Mouse (Mus musculus) thymus, postnatal 14 days (tissue): ENCODE measurements around the gene Nfic.
A peak's percentile ranks its signal among the peaks of the same experiment; 100 is the strongest.

Experiments used
- DNase-seq: peaks from one replicate; pipeline ENCODE4 v3.0.0; 2021

Gene Nfic

DNA sequence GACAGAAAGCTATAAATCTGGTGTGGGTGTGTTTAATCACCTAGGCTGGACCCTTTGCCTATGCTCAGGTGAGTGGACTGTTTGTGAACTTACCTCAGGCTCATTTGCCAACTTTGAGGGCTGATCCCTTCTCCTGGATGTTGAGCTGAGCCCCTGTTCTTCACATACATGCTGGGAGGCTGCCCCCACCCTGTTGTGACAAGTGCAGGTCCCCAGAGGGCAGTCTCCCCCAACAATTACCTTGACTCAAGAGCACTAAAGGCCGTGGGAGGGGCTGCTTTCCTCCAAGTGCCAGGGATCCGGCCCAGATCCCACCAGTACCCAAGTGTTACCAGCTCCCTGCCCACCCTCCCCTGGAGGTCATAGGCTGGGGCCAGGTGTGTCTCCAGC, 29.6 kb upstream of the Nfic start:
- peak; percentile 61 for DNase-seq

GRCm38 (mm10) chr10:81484441-81485059, 29.1 kb upstream of the Nfic start:
- DNase-seq: no peak

DNA sequence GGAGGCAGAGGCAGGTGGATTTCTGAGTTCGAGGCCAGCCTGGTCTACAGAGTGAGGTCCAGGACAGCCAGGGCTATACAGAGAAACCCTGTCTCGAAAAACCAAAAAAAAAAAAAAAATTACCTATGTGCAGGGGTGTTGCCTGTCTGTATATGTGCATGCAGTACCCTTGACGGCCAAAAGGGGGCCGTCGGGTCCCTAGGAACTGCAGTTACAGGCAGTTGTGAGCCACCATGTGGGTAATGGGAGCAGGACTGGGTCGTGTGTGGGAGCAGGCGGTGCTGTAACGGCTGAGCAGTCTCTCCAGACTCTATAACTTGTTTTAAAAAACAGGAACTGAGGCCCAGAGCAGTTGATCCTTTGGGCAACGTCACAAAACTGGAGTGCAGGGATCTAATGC, 28.5 kb upstream of the Nfic start:
- DNase-seq: peak; percentile 58

GRCm38 (mm10) chr10:81482533-81482889, 27.1 kb upstream of the Nfic start, which contains the start of gene Celf5:
Gene Celf5 (minus strand): TSS chr10:81482709.
- peak; percentile 63 for DNase-seq

DNA sequence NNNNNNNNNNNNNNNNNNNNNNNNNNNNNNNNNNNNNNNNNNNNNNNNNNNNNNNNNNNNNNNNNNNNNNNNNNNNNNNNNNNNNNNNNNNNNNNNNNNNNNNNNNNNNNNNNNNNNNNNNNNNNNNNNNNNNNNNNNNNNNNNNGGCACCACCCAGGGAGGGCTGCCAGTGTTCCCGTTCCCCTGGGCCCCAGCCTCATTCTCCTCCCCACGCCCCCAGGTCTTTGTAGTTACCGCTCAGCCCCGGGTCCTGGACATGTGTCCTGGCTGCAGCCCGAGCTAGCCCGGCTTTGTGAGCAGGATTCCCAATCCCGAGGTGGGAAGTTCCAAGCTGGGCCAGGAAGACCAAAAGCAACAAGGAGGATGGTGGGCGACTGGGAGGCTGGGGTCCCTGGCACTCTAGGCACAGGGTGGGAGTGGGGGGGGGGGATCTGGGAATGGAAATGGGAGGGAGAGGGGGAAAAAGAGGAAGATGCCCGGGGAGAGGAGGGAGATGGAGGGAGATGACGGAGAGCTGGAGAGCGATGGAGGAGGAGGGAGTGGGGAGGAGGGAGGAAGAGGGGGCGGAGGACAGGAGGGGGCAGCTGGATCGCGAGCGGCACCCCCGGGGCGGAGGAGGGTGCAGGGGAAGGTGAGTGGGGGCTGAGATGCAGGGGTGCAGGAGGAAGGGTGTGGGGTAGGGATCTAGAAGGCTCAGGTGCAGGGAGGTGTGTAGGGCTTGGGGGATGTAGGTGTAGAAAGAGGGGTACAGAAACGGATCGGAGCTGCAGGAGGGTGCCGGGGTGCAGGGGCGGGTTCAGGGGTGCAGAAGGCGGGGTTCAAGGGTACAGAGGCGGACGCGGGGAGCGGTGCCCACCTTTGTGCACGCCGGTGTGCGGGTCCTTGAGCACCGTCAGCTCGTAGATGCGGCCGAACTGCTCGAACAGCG, 26.4 kb upstream of the Nfic start:
- peak; percentile 34 for DNase-seq

DNA sequence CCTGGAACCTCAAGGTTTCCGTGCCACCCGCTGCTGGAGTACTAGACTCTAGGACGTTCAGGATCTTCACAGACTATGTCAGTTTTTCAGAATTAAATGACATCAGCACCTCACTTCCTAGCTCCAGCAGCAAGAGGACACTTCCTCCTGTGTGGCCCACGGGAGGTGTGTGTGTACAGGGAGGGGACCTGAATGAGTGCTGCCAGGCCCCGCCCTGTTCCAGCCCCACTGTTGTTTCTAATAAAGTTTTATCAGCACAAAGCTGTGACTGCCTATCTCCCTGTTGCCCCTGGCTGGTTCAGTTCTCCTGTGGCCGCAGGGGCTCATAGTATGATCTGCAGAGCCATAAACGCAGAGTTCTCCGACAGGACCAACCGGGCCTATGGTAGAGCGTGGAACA, 19.0 kb upstream of the Nfic start:
- no peak for DNase-seq

- peak; percentile 74 for DNase-seq
These were observed 17.6 kb upstream of the Nfic start for GRCm38 (mm10) chr10:81473003-81473451.

- no peak for DNase-seq
These were observed 17.1 kb upstream of the Nfic start for GRCm38 (mm10) chr10:81472403-81473002.

DNA sequence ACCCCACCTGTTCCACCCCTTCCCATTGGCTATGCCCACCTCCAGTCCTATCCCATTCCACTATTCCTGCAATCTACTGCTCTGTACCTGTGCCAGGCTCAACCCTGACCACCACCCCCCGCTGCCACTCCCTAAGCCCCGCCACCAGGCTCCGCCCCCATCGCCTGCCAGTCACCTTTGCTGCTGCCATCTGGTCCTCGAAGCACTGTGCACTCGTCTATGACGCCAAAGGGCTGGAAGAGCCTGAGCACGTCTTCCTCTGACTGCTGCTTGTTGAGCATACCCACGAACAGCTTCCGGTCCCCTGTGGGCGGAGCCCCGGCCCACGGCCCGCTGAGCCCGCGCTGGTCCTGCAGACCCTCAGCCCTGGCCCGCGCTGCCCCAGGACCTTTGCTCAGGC, 15.0 kb upstream of the Nfic start:
- peak; percentile 62 for DNase-seq

DNA sequence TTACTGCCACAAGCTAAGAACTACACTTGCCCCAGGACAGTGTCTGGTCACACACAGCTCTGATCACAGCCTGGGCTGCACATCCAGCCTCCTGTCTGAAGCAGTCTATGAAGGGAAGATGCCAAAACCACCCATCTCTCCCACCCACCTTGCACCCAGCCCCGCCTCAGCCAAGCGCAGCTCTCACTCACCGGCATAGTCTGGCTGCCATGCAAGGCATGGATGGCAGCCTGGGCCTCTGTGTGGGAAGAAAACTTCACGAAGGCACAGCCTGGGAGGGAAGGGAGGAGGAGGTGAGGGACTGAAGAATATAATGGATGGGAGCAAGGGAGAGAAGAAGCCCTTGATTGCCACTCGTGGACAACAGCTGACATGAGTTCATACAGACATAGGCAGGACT, 13.8 kb upstream of the Nfic start:
- no peak for DNase-seq

DNA sequence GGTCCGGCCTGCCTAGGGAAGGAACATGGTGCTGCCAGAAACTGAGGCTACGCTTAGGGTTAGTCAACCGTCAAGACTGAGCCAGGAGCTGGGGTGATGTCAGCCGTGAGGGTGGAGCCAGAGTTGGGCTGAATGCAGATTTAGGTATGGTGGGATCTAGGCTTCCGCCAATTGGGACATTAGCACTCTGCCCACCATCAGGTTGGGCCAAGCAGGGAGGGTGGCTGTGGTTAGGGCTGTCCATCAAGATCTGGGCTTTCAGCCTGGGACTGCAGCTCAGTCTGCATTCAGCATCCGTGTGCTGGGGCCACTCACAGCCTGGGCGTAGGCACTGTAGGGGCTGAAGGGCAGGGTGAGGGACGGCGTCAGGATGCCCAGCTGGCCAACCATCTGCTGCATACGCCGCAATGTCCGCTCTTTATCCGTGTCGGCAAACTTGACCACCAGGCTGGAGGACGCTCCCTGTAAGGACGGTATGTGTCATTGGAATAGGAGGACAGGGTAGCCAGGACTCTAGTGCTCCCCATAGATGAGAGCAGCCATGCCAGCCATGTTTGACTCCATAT, 12.3 kb upstream of the Nfic start:
- DNase-seq: no peak

DNA sequence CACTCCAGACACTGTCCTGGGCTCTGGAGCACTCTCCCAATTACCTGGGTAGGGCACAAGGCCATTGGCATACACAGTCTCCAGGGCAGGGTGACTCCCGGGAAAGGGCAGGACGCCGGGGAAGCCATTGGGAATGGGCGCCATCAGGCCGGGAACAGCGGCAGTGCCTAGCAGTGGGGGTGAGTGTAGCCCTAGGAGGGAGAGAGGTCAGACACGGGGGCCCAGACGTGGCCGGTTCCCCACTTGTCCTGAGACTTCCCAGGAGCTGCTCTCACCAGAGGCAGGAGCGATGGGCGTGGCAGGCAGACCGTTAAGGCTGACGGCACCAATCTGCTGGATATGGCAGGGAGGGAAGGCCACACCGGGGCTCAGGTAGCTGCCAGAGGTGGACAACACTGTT, 11.4 kb upstream of the Nfic start:
- DNase-seq: no peak

GRCm38 (mm10) chr10:81466066-81466465, 10.6 kb upstream of the Nfic start:
- no peak for DNase-seq

- no peak for DNase-seq
These were observed 9.8 kb upstream of the Nfic start for GRCm38 (mm10) chr10:81465265-81465645.

DNA sequence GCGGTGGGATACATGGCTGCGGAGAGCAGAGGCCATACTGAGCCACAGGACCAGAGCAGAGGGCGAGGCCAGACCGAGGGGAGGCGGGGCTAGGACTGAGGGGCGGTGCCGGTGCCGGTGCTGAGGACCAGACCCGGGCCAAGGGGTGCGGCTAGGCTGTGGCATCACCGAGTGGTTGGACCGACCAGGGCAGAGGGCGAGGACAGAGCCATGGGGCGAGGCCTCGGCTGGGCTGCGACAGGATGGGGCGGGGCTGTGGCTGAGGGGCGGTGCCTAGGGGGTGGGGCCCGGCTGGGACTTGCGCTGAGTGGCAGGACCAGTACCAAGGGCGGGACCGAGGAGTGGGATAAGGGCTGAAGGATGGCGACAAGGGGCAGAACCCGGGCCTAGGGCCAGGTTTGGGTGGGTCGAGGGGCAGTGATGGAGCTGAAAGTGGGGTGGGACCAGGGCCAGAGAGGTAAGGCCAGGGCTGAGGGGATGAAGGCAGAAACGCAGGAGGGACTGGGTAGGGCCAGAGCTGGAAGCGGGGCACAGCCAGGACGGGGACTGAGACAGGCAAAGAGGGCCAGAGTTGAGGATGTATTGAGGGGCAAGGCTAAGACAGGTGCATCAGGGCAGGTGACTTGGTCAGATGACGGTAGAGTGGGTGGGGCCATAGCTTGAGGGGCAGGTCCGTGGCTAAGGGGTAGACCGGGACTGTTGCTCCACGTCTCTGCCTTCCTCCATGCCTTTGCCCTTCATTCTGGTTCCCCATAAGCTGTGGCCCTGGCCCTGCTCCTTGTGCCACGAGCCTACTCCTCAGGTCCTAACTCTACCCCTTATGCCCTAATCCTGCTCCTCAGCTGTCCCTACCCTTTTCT, 9.2 kb upstream of the Nfic start:
- no peak for DNase-seq

- no peak for DNase-seq
These were observed 8.1 kb upstream of the Nfic start for GRCm38 (mm10) chr10:81463531-81463930.

- DNase-seq: no peak
These were observed 7.5 kb upstream of the Nfic start for GRCm38 (mm10) chr10:81462917-81463316.

- DNase-seq: no peak
These were observed 7.0 kb upstream of the Nfic start for GRCm38 (mm10) chr10:81462415-81462804.

GRCm38 (mm10) chr10:81461673-81462414, 6.4 kb upstream of the Nfic start:
- DNase-seq: no peak

GRCm38 (mm10) chr10:81460951-81461350, 5.5 kb upstream of the Nfic start:
- no peak for DNase-seq

GRCm38 (mm10) chr10:81460471-81460870, 5.0 kb upstream of the Nfic start:
- DNase-seq: no peak

- no peak for DNase-seq
These were observed 4.0 kb upstream of the Nfic start for GRCm38 (mm10) chr10:81459399-81459798.
